Mouse (Mus musculus) kidney, postnatal 36 days (tissue): ENCODE results near the gene Lrrc2.

Source experiments
- DNase-seq, 2 experiments: peaks; one replicate each; pipeline ENCODE4 v3.0.0; 2021 to 2022; ENCODE audit warnings: mixed read lengths in 2 of 2

Gene Lrrc2

GRCm38 (mm10) chr9:110989141-110989540 lies 37.8 kb downstream of the Lrrc2 start:
- DNase-seq = no peak

- peak in 1 of 2 experiments; percentile 46 for DNase-seq
These were observed 38.2 kb downstream of the Lrrc2 start for GRCm38 (mm10) chr9:110989543-110989942.

GRCm38 (mm10) chr9:110990204-110990603 lies 38.9 kb downstream of the Lrrc2 start, which contains the start of gene Rtp3:
Rtp3 (minus strand) TSS chr9:110990583.
- DNase-seq = peak; percentile 81 to 83

GRCm38 (mm10) chr9:110993281-110993709 lies 42.0 kb downstream of the Lrrc2 start:
- DNase-seq = peak; percentile 16 to 41

- DNase-seq = peak; percentile 88 to 92
These were observed 43.4 kb downstream of the Lrrc2 start for GRCm38 (mm10) chr9:110994716-110995172.

- peak; percentile 78 to 88 for DNase-seq
These were observed 45.9 kb downstream of the Lrrc2 start for GRCm38 (mm10) chr9:110997245-110997644.

- DNase-seq = peak in 1 of 2 experiments; percentile 38
These were observed 47.7 kb downstream of the Lrrc2 start for GRCm38 (mm10) chr9:110999056-110999455.

GRCm38 (mm10) chr9:110999856-111000255 lies 48.5 kb downstream of the Lrrc2 start:
- peak; percentile 68 to 82 for DNase-seq

GRCm38 (mm10) chr9:111001621-111002020 lies 50.3 kb downstream of the Lrrc2 start:
- no peak for DNase-seq

- DNase-seq = no peak
These were observed 51.9 kb downstream of the Lrrc2 start for GRCm38 (mm10) chr9:111003279-111003678.

GRCm38 (mm10) chr9:111006544-111006943 lies 55.2 kb downstream of the Lrrc2 start:
- no peak for DNase-seq

- no peak for DNase-seq
These were observed 58.4 kb downstream of the Lrrc2 start for GRCm38 (mm10) chr9:111009763-111010162.

- DNase-seq = peak; percentile 56 to 63
These were observed 60.2 kb downstream of the Lrrc2 start for GRCm38 (mm10) chr9:111011550-111011949.

GRCm38 (mm10) chr9:111012041-111012440 lies 60.7 kb downstream of the Lrrc2 start:
- peak; percentile 56 to 63 for DNase-seq

GRCm38 (mm10) chr9:111015658-111016057 lies 64.3 kb downstream of the Lrrc2 start:
- DNase-seq = peak in 1 of 2 experiments; percentile 14

- no peak for DNase-seq
These were observed 67.7 kb downstream of the Lrrc2 start, which contains the start of gene Ltf for GRCm38 (mm10) chr9:111019022-111019421. Ltf (plus strand) TSS chr9:111019271.

- no peak for DNase-seq
These were observed 75.4 kb downstream of the Lrrc2 start for GRCm38 (mm10) chr9:111026791-111027190.
